Mouse (Mus musculus) neural tube, embryonic 11.5 days (tissue): Measurements from ENCODE around the gene Me1. TPM values are rescaled to one million over a fixed set of nuclear protein-coding genes. Genes with fewer than 3 reads are reported as not detected.

ENCODE experiments used
- ATAC-seq: fragments of 200-750 bp; cut with Nextera tagmentation; 2 replicates; pipeline ENCODE4 v1.8.0; 2017; ENCODE audit warnings: moderate number of reproducible peaks, mild to moderate bottlenecking, moderate TSS enrichment, moderate library complexity; ENCODE audit not compliant: insufficient read depth, low FRiP score, low TSS enrichment
- DNase-seq: peaks from one replicate; pipeline ENCODE4 v3.0.0-alpha.2; 2015; ENCODE audit warnings: low spot score
- H3K27ac ChIP-seq: fragments of 300-500 bp; sonication (generic); 2 replicates; pipeline ENCODE4 v1.5.1; 2014; ENCODE audit warnings: low read depth, mild to moderate bottlenecking, low read length
- H3K27me3 ChIP-seq: fragments of 300-500 bp; sonication (generic); 2 replicates; pipeline ENCODE4 v1.6.1; 2014; ENCODE audit warnings: mild to moderate bottlenecking, low read length, mixed read lengths; ENCODE audit not compliant: control insufficient read depth, insufficient read depth
- H3K36me3 ChIP-seq: fragments of 300-500 bp; sonication (generic); 2 replicates; pipeline ENCODE4 v1.6.1; 2014; ENCODE audit warnings: mild to moderate bottlenecking, low read length, moderate library complexity, mixed read lengths; ENCODE audit not compliant: control insufficient read depth, insufficient read depth
- H3K4me1 ChIP-seq: fragments of 300-500 bp; sonication (generic); 2 replicates; pipeline ENCODE4 v1.6.1; 2014; ENCODE audit warnings: low read length, mixed read lengths; ENCODE audit not compliant: control insufficient read depth, insufficient read depth
- H3K4me2 ChIP-seq: fragments of 300-500 bp; sonication (generic); 2 replicates; pipeline ENCODE4 v1.6.1; 2014; ENCODE audit warnings: low read depth, mild to moderate bottlenecking, moderate library complexity
- H3K4me3 ChIP-seq: fragments of 300-500 bp; sonication (generic); 2 replicates; pipeline ENCODE4 v1.5.1; 2014; ENCODE audit warnings: low read depth, low read length
- H3K9ac ChIP-seq: fragments of 300-500 bp; sonication (generic); 2 replicates; pipeline ENCODE4 v1.6.1; 2014; ENCODE audit warnings: mild to moderate bottlenecking, low read length
- H3K9me3 ChIP-seq: fragments of 300-500 bp; sonication (generic); 2 replicates; pipeline ENCODE4 v1.6.1; 2016; ENCODE audit warnings: low read length; ENCODE audit not compliant: control insufficient read depth
- WGBS: fragments of 180-500 bp; shearing (Covaris S2); extraction: QIAGEN DNeasy Blood & Tissue Kit; methylation state at CpG from one replicate; pipeline ENCODE4 v1.1.7; 2014; 5-methylcytosine and 5-hydroxymethylcytosine counted together
- polyA plus RNA-seq: library from polyadenylated mRNA; unstranded; fragments of >200 nt; fragmentation: Nextera tagmentation; extraction: Ambion mirVana; gene quantifications from 2 replicates; pipeline ENCODE4 v1.2.1, GENCODE M21; 2014

Gene Me1
- polyA plus RNA-seq, 1 experiment from 2014 or later, result 15.8 TPM

DNA sequence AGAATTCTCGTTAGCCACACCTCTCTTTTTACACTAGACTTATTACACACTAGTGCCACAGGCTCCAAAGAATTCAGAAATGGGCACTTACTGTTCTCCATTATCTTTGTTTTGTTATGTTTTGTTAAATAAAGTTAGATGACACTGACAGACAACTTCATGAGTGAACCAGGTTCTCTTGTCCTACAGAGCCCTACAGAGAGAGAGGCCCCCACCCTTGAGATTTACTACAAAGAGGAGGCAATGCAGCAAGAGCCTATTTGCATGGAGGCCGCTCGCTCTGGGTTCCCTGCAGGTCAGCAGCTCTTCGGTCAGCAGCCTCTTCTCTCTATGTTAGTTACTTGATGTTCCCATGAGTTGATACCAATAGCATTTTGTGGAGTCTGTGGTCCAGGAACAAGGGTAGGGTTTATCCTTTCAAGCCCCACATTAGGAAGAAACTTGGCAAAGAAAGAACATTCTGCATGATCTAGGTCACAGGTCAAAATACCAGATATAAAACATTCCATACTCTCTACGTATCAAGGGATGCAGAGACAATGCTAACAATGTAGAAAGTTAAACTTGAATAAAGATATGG, 65.3 kb downstream of the Me1 start:
- no peak for DNase-seq
- Histone ChIP-seq H3K36me3 (no peaks in the 10 kb centered on the region), H3K27me3 (no peaks in the 10 kb centered on the region), H3K4me2 (no peak overlapping the region), H3K9me3 (no peaks in the 10 kb centered on the region), H3K27ac (no peak overlapping the region), H3K9ac (no peak overlapping the region), H3K4me1 (no peaks in the 10 kb centered on the region), H3K4me3 (no peak overlapping the region)
- no peak for ATAC-seq
- WGBS, result 82% methylated on average over 5 of the region's 5 CpGs

DNA sequence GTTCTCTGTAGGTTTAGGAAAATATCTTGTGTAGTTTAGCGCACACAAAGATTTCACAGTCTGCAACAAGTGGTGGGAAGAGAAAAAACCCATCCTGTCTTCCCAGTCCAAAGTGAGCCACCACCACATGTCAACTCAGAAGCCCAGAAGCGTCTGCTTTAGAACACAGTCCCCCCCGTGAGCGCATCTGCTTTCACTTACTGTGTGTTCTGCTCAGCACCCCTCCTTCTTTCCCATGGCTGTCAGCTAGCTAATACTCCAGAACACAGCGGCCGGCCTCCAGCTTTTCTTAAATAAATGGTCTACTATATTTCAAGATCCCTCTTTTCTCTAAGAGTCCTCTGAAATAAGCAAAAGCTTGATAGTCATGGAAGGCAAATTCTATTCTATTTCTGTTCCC, 66.4 kb downstream of the Me1 start:
- WGBS, result 52% methylated on average over 6 of the region's 6 CpGs

DNA sequence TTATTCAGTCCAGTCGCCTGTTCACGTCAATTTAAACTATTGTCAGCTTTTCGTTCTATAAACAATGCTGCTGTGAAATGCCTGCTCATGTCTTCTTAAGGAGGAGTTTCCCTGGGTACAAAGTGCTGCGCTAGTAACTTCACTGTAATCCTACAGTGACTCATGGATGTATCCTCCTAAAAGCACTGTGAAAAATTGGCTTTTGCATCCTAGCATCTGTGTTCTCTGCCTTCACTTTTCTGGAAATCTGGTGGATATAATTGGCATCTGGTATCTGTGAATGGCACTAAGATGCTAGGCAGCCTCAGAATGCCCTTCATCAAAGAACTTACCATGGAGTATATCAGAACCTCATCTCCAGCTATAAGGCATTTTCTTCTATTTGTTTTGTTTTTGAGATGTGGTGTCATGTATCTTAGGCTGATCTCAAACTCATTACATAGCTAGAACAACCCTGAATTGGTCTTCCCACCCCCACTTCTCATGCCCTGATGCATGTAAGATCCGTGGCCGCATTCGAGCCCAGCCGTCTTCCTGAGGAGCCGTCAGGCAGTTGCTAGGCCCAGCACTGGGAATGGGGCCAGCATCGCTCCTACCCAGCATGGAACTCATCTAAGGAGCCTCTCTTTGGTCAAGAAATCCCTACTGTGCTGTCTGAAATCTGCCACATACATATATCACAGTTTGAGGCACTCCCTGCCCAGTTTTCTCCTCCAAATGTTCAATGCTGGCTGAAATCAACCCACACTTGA, 67.8 kb downstream of the Me1 start:
- H3K4me3 ChIP-seq, result no peak overlapping the region
- 86% methylated on average over 10 of the region's 10 CpGs for WGBS
- no peaks in the 10 kb centered on the region for H3K27me3 ChIP-seq
- H3K27ac ChIP-seq, result no peak overlapping the region
- H3K36me3 ChIP-seq, result no peaks in the 10 kb centered on the region
- H3K9ac ChIP-seq, result no peak overlapping the region
- no peaks in the 10 kb centered on the region for H3K4me1 ChIP-seq
- no peak for ATAC-seq
- H3K9me3 ChIP-seq, result no peaks in the 10 kb centered on the region
- no peak for DNase-seq
- H3K4me2 ChIP-seq, result no peak overlapping the region

More for the DNA sequence above, 66.4 kb downstream of the Me1 start:
- Histone ChIP-seq H3K4me2 (no peak overlapping the region), H3K4me1 (no peaks in the 10 kb centered on the region), H3K9ac (no peak overlapping the region), H3K27ac (no peak overlapping the region), H3K9me3 (no peaks in the 10 kb centered on the region), H3K4me3 (no peak overlapping the region), H3K36me3 (no peaks in the 10 kb centered on the region), H3K27me3 (no peaks in the 10 kb centered on the region)
- DNase-seq (peak; percentile 38), ATAC-seq (no peak)

DNA sequence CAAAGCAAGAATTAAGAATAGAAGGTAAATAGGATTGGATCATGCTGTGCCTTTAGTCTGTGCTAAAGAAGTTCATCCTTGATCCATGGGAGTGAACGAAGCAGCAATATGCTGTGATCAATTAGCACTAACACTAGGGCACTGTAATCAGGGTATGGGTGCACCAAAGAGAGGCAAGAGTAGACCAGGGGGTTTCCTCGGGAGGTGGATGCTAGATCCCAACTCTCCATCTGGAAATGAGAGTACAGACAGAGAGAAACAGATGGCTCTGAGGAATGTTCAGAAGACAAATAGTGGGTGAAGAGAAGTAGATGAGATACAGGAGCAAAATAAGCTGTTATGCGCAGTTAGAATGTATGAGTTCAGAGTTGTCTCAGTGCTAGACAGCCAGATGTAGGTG, 68.8 kb downstream of the Me1 start:
- no peaks in the 10 kb centered on the region for H3K4me1 ChIP-seq
- no peaks in the 10 kb centered on the region for H3K36me3 ChIP-seq
- no peak overlapping the region for H3K4me3 ChIP-seq
- no peaks in the 10 kb centered on the region for H3K9me3 ChIP-seq
- DNase-seq (no peak), ATAC-seq (no peak)
- H3K4me2 ChIP-seq, result no peak overlapping the region
- H3K27ac ChIP-seq, result no peak overlapping the region
- no peak overlapping the region for H3K9ac ChIP-seq
- H3K27me3 ChIP-seq, result no peaks in the 10 kb centered on the region
- WGBS, result 74% methylated on average over 3 of the region's 3 CpGs

DNA sequence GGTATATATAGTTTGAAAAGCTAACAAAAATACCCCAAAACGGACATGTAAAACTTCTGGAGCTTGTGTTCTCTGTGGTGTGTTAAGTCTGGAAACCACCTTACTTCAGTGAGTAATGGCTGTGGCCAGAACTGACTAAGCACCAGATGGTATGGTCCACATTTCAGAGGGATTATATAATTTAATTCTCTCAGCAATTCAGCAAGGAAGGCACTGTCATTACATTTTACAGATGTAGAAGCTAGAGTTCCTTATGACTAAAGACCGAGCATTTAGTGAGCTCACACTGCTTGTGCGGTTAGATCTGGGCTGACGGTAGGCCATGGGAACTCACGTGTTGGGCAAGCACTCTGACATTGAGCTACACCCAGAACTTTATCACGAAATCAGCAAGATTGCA, 71.0 kb downstream of the Me1 start:
- Histone ChIP-seq H3K9me3 (no peaks in the 10 kb centered on the region), H3K4me3 (no peak overlapping the region), H3K27me3 (no peaks in the 10 kb centered on the region), H3K36me3 (no peaks in the 10 kb centered on the region), H3K4me2 (no peak overlapping the region), H3K9ac (no peak overlapping the region), H3K27ac (no peak overlapping the region), H3K4me1 (no peaks in the 10 kb centered on the region)
- WGBS, result 85% methylated on average over 6 of the region's 6 CpGs
- DNase-seq, result no peak
- no peak for ATAC-seq

DNA sequence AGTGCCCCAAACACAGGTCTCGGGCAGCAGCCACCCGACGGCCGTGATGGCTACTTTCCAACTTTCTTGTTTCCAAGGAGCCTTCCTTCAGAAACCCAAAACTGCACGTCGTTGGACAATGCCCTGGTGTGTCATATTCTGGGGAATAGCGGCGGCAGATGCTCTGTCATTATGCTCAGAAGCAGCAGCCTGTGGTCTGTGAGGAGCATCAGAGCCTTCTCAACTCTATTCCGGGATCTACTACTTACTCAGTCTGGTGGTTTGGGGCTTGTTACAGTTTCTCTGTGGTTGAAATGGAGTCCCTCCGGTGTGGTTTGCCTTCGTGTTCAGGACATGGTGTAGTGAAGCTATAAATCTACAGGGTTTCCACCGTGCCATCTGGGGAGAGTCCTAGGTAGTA, 71.7 kb downstream of the Me1 start:
- 83% methylated on average over 12 of the region's 12 CpGs for WGBS
- Histone ChIP-seq H3K4me1 (no peaks in the 10 kb centered on the region), H3K9me3 (no peaks in the 10 kb centered on the region), H3K9ac (no peak overlapping the region), H3K36me3 (no peaks in the 10 kb centered on the region), H3K27ac (no peak overlapping the region), H3K4me3 (no peak overlapping the region), H3K27me3 (no peaks in the 10 kb centered on the region), H3K4me2 (no peak overlapping the region)
- ATAC-seq (no peak), DNase-seq (no peak)

DNA sequence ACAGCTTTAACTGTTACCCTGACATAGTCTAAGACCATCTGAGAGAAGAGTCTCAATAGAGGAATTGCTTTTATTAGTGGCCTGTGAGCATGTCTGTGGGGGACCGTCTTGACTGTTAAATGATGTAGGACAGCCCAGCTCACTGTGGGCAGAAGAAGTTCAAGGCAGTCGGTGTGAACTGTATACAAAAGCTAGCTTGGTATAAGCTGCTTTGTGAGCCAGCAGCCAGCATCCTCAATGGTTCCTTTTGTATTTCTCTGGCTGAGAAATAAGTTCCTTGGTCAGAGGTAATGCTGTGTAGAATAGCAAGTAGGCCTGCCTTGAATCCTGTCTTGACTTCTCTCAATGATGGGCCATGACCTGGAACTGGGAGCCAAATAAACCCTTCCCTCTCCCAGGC, 73.7 kb downstream of the Me1 start:
- no peak overlapping the region for H3K27ac ChIP-seq
- H3K36me3 ChIP-seq, result no peaks in the 10 kb centered on the region
- WGBS, result 73% methylated on average over 2 of the region's 2 CpGs
- H3K4me3 ChIP-seq, result no peak overlapping the region
- no peaks in the 10 kb centered on the region for H3K9me3 ChIP-seq
- no peak overlapping the region for H3K4me2 ChIP-seq
- H3K27me3 ChIP-seq, result no peaks in the 10 kb centered on the region
- DNase-seq (no peak), ATAC-seq (no peak)
- H3K9ac ChIP-seq, result no peak overlapping the region
- no peaks in the 10 kb centered on the region for H3K4me1 ChIP-seq

DNA sequence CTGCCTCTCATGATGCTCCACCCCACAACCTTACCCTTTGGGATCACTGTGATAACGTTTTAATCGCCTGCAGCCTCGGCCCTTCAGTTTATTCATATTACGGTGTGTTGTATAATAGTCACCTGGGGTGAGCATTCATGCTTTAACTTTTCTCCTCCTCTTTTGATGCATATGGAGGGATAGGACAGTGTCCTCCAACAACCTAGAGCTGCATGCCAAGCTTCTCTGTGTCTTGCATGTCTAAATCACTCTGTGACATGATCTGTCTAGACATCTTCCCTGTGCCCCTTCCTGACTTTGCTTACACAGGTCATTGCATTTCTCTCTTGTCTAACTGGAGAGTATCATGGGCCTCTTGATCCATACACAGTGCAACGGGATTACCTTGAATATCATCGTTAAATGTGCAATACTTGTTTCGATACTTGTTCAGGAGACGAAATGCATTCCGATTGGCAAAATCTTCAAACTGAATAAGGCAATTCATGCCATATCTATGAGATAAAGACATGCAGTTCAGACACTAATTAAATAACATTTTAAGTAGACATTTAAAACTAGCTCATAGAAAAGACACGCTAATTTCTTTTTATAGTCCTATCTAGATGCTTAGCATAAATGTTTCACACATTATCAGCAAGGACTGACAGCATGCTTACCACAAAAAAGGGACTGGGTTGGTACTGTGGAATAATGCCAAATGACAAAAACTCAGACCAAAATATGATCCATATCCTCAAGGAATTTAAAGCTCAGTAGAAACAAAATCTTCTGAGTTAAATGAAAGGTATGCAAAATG, 76.2 kb downstream of the Me1 start:
- WGBS, result 88% methylated on average over 10 of the region's 10 CpGs
- ATAC-seq, result no peak

More for the DNA sequence above, 76.2 kb downstream of the Me1 start:
- no peaks in the 10 kb centered on the region for H3K4me1 ChIP-seq
- no peaks in the 10 kb centered on the region for H3K9me3 ChIP-seq
- no peak overlapping the region for H3K9ac ChIP-seq
- H3K27me3 ChIP-seq, result no peaks in the 10 kb centered on the region
- H3K36me3 ChIP-seq, result no peaks in the 10 kb centered on the region
- DNase-seq, result no peak
- H3K4me3 ChIP-seq, result no peak overlapping the region
- no peak overlapping the region for H3K4me2 ChIP-seq
- H3K27ac ChIP-seq, result no peak overlapping the region
